Mouse (Mus musculus): ENCODE data around the gene Mlxipl. TPM values are rescaled to one million over a fixed set of nuclear protein-coding genes. Genes with fewer than 3 reads are reported as not detected.

Mlxipl gene
- polyA plus RNA-seq, 1 experiment from 2014 or later: 3.6 TPM

- H3K9ac ChIP-seq (replicated peaks; ENCODE audit: low read depth, low read length): no peak overlapping the region
- WGBS: 88% methylated on average over 6 of the region's 6 CpGs
- no peak for ATAC-seq (ENCODE audit: insufficient number of reproducible peaks, insufficient read depth, low FRiP score, low read depth)
- H3K4me3 ChIP-seq (ENCODE audit: low read depth, low read length): no peak overlapping the region
- H3K27me3 ChIP-seq (ENCODE audit: control insufficient read depth, insufficient read depth, low read length): no peaks in the 10 kb centered on the region
- H3K36me3 ChIP-seq (ENCODE audit: control insufficient read depth, insufficient read depth, low read length): peaks cover 31% of the 10 kb centered on the region
- H3K4me2 ChIP-seq (replicated peaks; ENCODE audit: low read depth, low read length): no peak overlapping the region
- H3K9me3 ChIP-seq (ENCODE audit: control insufficient read depth, low read depth, low read length): no peaks in the 10 kb centered on the region
- 0 out of 2 replicates have a peak, but pooled peaks cover 5% of the 10 kb centered on the region for H3K4me1 ChIP-seq (ENCODE audit: control insufficient read depth, insufficient read depth, low read length)
- H3K27ac ChIP-seq (ENCODE audit: low read length): no peak overlapping the region
Observed at GRCm38 (mm10) chr5:135171688-135172220, 82.1 kb downstream of the Mlxipl start.

- Histone ChIP-seq H3K9me3 (ENCODE audit: control insufficient read depth, low read depth, low read length) (no peaks in the 10 kb centered on the region), H3K4me3 (ENCODE audit: low read depth, low read length) (no peak overlapping the region), H3K36me3 (ENCODE audit: control insufficient read depth, insufficient read depth, low read length) (peaks cover 42% of the 10 kb centered on the region), H3K27ac (ENCODE audit: low read length) (no peak overlapping the region), H3K9ac (replicated peaks; ENCODE audit: low read depth, low read length) (no peak overlapping the region), H3K4me1 (ENCODE audit: control insufficient read depth, insufficient read depth, low read length) (0 out of 2 replicates have a peak, but pooled peaks cover 5% of the 10 kb centered on the region), H3K27me3 (ENCODE audit: control insufficient read depth, insufficient read depth, low read length) (no peaks in the 10 kb centered on the region), H3K4me2 (replicated peaks; ENCODE audit: low read depth, low read length) (no peak overlapping the region)
- ATAC-seq (ENCODE audit: insufficient number of reproducible peaks, insufficient read depth, low FRiP score, low read depth): no peak
- 91% methylated on average over 5 of the region's 5 CpGs for WGBS
Observed at GRCm38 (mm10) chr5:135172986-135173385, 83.3 kb downstream of the Mlxipl start.

DNA sequence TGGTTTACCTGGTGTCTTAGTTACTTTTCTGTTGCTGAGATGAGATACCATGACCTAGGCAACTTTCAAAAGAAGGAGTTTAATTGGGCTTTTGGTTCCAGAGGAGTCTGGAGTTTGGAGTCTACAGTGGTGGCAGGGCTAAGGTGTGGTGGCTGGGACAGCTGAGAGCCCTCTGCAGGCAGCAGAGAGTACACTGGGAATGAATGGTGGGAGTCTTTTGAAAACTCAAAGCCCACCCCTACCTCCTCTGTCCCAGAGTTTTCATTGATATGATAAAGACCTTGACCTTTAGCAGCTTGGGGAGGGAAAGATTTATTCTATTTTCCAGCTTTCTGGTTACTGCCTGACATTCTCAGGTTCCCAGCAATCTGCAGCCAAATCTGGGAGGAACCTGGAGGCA, 85.4 kb downstream of the Mlxipl start:
- Histone ChIP-seq H3K4me3 (ENCODE audit: low read depth, low read length) (no peak overlapping the region), H3K9me3 (ENCODE audit: control insufficient read depth, low read depth, low read length) (no peaks in the 10 kb centered on the region), H3K4me1 (ENCODE audit: control insufficient read depth, insufficient read depth, low read length) (no peaks in the 10 kb centered on the region), H3K9ac (replicated peaks; ENCODE audit: low read depth, low read length) (no peak overlapping the region), H3K36me3 (ENCODE audit: control insufficient read depth, insufficient read depth, low read length) (peaks cover 59% of the 10 kb centered on the region), H3K27ac (ENCODE audit: low read length) (no peak overlapping the region), H3K4me2 (replicated peaks; ENCODE audit: low read depth, low read length) (no peak overlapping the region), H3K27me3 (ENCODE audit: control insufficient read depth, insufficient read depth, low read length) (no peaks in the 10 kb centered on the region)
- no peak for ATAC-seq (ENCODE audit: insufficient number of reproducible peaks, insufficient read depth, low FRiP score, low read depth)

DNA sequence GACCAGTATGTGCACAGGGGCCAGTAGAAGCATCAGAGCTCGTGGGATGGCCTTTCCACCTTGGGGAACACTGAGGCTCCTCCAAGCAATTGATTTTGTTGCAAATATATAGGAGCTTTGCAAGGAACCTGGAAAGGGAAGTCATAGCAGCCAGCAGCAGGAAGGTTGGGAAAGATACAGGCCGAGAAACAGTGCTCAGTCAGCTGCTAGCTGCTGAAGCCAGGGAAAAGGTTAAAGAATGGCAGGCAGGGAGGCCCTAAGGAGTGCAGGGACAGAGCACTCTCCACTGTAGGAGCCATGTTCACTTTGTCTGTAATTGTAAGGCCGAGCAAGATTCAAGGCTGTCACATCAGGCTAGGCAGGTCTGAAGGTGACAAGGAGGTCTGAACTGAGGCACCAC, 88.8 kb downstream of the Mlxipl start:
- H3K9ac ChIP-seq (replicated peaks; ENCODE audit: low read depth, low read length): no peak overlapping the region
- H3K4me2 ChIP-seq (replicated peaks; ENCODE audit: low read depth, low read length): no peak overlapping the region
- no peak overlapping the region for H3K27ac ChIP-seq (ENCODE audit: low read length)
- H3K36me3 ChIP-seq (ENCODE audit: control insufficient read depth, insufficient read depth, low read length): peaks cover 64% of the 10 kb centered on the region
- H3K27me3 ChIP-seq (ENCODE audit: control insufficient read depth, insufficient read depth, low read length): no peaks in the 10 kb centered on the region
- WGBS: 87% methylated on average over 3 of the region's 3 CpGs
- no peak for ATAC-seq (ENCODE audit: insufficient number of reproducible peaks, insufficient read depth, low FRiP score, low read depth)
- H3K9me3 ChIP-seq (ENCODE audit: control insufficient read depth, low read depth, low read length): no peaks in the 10 kb centered on the region
- H3K4me1 ChIP-seq (ENCODE audit: control insufficient read depth, insufficient read depth, low read length): 0 out of 2 replicates have a peak, but pooled peaks cover 8% of the 10 kb centered on the region
- no peak overlapping the region for H3K4me3 ChIP-seq (ENCODE audit: low read depth, low read length)

DNA sequence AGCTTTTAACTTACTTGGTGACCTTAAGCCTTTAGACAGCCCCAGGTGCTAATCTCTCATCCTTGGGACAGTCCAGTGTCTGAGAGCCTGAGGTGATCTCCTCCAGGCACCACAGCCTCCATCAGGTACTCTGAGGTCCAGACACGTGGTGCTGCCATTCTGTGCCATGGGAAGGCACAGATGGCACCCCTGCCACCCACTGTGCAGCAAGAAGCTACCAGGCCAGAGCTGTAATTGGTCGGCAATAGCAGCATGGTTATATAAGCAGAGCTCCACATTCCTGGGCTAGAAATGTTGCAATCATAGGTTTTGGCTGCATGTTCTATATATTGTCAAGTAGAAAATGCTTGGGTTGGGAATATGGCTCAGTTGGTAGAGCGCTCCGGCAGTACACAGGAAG, 89.3 kb downstream of the Mlxipl start:
- Histone ChIP-seq H3K9me3 (ENCODE audit: control insufficient read depth, low read depth, low read length) (no peaks in the 10 kb centered on the region), H3K9ac (replicated peaks; ENCODE audit: low read depth, low read length) (no peak overlapping the region), H3K4me2 (replicated peaks; ENCODE audit: low read depth, low read length) (no peak overlapping the region), H3K4me3 (ENCODE audit: low read depth, low read length) (no peak overlapping the region), H3K36me3 (ENCODE audit: control insufficient read depth, insufficient read depth, low read length) (peaks cover 59% of the 10 kb centered on the region), H3K27me3 (ENCODE audit: control insufficient read depth, insufficient read depth, low read length) (no peaks in the 10 kb centered on the region), H3K27ac (ENCODE audit: low read length) (no peak overlapping the region), H3K4me1 (ENCODE audit: control insufficient read depth, insufficient read depth, low read length) (0 out of 2 replicates have a peak, but pooled peaks cover 9% of the 10 kb centered on the region)
- ATAC-seq (ENCODE audit: insufficient number of reproducible peaks, insufficient read depth, low FRiP score, low read depth): no peak
- 89% methylated on average over 4 of the region's 4 CpGs for WGBS

- H3K4me2 ChIP-seq (replicated peaks; ENCODE audit: low read depth, low read length): no peak overlapping the region
- no peak overlapping the region for H3K4me3 ChIP-seq (ENCODE audit: low read depth, low read length)
- no peak for ATAC-seq (ENCODE audit: insufficient number of reproducible peaks, insufficient read depth, low FRiP score, low read depth)
- H3K9me3 ChIP-seq (ENCODE audit: control insufficient read depth, low read depth, low read length): 0 out of 2 replicates have a peak, but pooled peaks cover 2% of the 10 kb centered on the region
- 96% methylated on average over 7 of the region's 7 CpGs for WGBS
- no peak overlapping the region for H3K9ac ChIP-seq (replicated peaks; ENCODE audit: low read depth, low read length)
- no peaks in the 10 kb centered on the region for H3K27me3 ChIP-seq (ENCODE audit: control insufficient read depth, insufficient read depth, low read length)
- H3K4me1 ChIP-seq (ENCODE audit: control insufficient read depth, insufficient read depth, low read length): 0 out of 2 replicates have a peak, but pooled peaks cover 9% of the 10 kb centered on the region
- peaks cover 58% of the 10 kb centered on the region for H3K36me3 ChIP-seq (ENCODE audit: control insufficient read depth, insufficient read depth, low read length)
- no peak overlapping the region for H3K27ac ChIP-seq (ENCODE audit: low read length)
Observed at GRCm38 (mm10) chr5:135179616-135180015, 89.9 kb downstream of the Mlxipl start.

DNA sequence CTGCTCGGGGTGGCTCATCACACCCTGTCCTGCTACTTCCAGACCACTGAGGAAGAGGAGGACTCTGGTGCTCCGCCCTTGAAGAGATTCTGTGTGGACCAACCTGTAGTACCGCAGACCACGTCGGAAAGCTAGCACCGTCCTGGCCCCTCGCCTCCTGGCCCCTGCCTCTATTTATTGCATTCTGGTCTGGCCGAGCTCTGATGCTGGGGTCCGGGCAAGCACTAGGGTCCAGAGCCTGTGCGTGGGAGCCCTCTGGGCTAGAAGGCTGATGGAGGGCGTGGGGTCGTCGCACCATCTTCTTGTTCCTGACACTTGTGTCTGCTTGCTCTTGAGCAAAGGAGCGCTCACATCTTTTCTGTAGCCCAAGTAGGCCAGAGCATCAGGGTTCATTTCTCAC, 91.1 kb downstream of the Mlxipl start:
- Histone ChIP-seq H3K27me3 (ENCODE audit: control insufficient read depth, insufficient read depth, low read length) (no peaks in the 10 kb centered on the region), H3K4me3 (ENCODE audit: low read depth, low read length) (no peak overlapping the region), H3K9ac (replicated peaks; ENCODE audit: low read depth, low read length) (no peak overlapping the region), H3K36me3 (ENCODE audit: control insufficient read depth, insufficient read depth, low read length) (peaks cover 54% of the 10 kb centered on the region), H3K9me3 (ENCODE audit: control insufficient read depth, low read depth, low read length) (0 out of 2 replicates have a peak, but pooled peaks cover 5% of the 10 kb centered on the region), H3K4me2 (replicated peaks; ENCODE audit: low read depth, low read length) (no peak overlapping the region), H3K4me1 (ENCODE audit: control insufficient read depth, insufficient read depth, low read length) (0 out of 2 replicates have a peak, but pooled peaks cover 9% of the 10 kb centered on the region), H3K27ac (ENCODE audit: low read length) (no peak overlapping the region)
- no peak for ATAC-seq (ENCODE audit: insufficient number of reproducible peaks, insufficient read depth, low FRiP score, low read depth)
- WGBS: 92% methylated on average over 14 of the region's 14 CpGs

- WGBS: 83% methylated on average over 6 of the region's 6 CpGs
- ATAC-seq (ENCODE audit: insufficient number of reproducible peaks, insufficient read depth, low FRiP score, low read depth): no peak
- no peak overlapping the region for H3K4me2 ChIP-seq (replicated peaks; ENCODE audit: low read depth, low read length)
- no peak overlapping the region for H3K4me3 ChIP-seq (ENCODE audit: low read depth, low read length)
- 0 out of 2 replicates have a peak, but pooled peaks cover 5% of the 10 kb centered on the region for H3K9me3 ChIP-seq (ENCODE audit: control insufficient read depth, low read depth, low read length)
- peaks cover 53% of the 10 kb centered on the region for H3K36me3 ChIP-seq (ENCODE audit: control insufficient read depth, insufficient read depth, low read length)
- 0 out of 2 replicates have a peak, but pooled peaks cover 9% of the 10 kb centered on the region for H3K4me1 ChIP-seq (ENCODE audit: control insufficient read depth, insufficient read depth, low read length)
- H3K9ac ChIP-seq (replicated peaks; ENCODE audit: low read depth, low read length): no peak overlapping the region
- no peaks in the 10 kb centered on the region for H3K27me3 ChIP-seq (ENCODE audit: control insufficient read depth, insufficient read depth, low read length)
- no peak overlapping the region for H3K27ac ChIP-seq (ENCODE audit: low read length)
Observed at GRCm38 (mm10) chr5:135181776-135182175, 92.1 kb downstream of the Mlxipl start.

Data from stomach, embryonic 14.5 days (tissue).